Mouse (Mus musculus) heart, postnatal 0 days (tissue): Measurements from ENCODE around the gene Otof.

ENCODE experiments used
- CTCF ChIP-seq: IDR thresholded peaks from 2 replicates; pipeline ENCODE4 v1.5.1; 2016; ENCODE audit warnings: antibody characterized with exemption, control low read depth, low read depth
- EP300 ChIP-seq: IDR thresholded peaks from 2 replicates; pipeline ENCODE4 v1.6.1; 2016; ENCODE audit warnings: antibody characterized with exemption, low read depth

GRCm38 (mm10) chr5:30466315-30466714 lies 4.6 kb upstream of the Otof start:
- TF ChIP-seq EP300 (no peak), CTCF (no peak)
